Mouse (Mus musculus): Measurements from ENCODE around the gene Mecom.

Gene Mecom

GRCm38 (mm10) chr3:30004888-30005405 lies 542.9 kb downstream of the Mecom start:
- DNase-seq (ENCODE audit: low read depth, low spot score) = no peak
- no peaks in the 10 kb centered on the region for H3K27me3 ChIP-seq (ENCODE audit: control insufficient read depth, insufficient read depth, low read length, poor library complexity, severe bottlenecking)

GRCm38 (mm10) chr3:30000260-30000659 lies 547.5 kb downstream of the Mecom start:
- no peak for DNase-seq (ENCODE audit: low read depth, low spot score)
- Histone ChIP-seq H3K36me3 (ENCODE audit: control insufficient read depth, insufficient read depth, low read length, poor library complexity, severe bottlenecking) (no peaks in the 10 kb centered on the region), H3K27me3 (ENCODE audit: control insufficient read depth, insufficient read depth, low read length, poor library complexity, severe bottlenecking) (no peaks in the 10 kb centered on the region)

More at GRCm38 (mm10) chr3:30004888-30005405, 542.9 kb downstream of the Mecom start:
- no peaks in the 10 kb centered on the region for H3K36me3 ChIP-seq (ENCODE audit: control insufficient read depth, insufficient read depth, low read length, poor library complexity, severe bottlenecking)

- Histone ChIP-seq H3K27me3 (ENCODE audit: control insufficient read depth, insufficient read depth, low read length, poor library complexity, severe bottlenecking) (no peaks in the 10 kb centered on the region), H3K36me3 (ENCODE audit: control insufficient read depth, insufficient read depth, low read length, poor library complexity, severe bottlenecking) (no peaks in the 10 kb centered on the region)
- DNase-seq (ENCODE audit: low read depth, low spot score) = no peak
Measured at GRCm38 (mm10) chr3:29999035-29999434, 548.8 kb downstream of the Mecom start.

GRCm38 (mm10) chr3:29997068-29997467 lies 550.7 kb downstream of the Mecom start:
- DNase-seq (ENCODE audit: low read depth, low spot score) = no peak
- Histone ChIP-seq H3K36me3 (ENCODE audit: control insufficient read depth, insufficient read depth, low read length, poor library complexity, severe bottlenecking) (no peaks in the 10 kb centered on the region), H3K27me3 (ENCODE audit: control insufficient read depth, insufficient read depth, low read length, poor library complexity, severe bottlenecking) (no peaks in the 10 kb centered on the region)

GRCm38 (mm10) chr3:29993346-29993745 lies 554.5 kb downstream of the Mecom start:
- DNase-seq (ENCODE audit: low read depth, low spot score) = no peak
- H3K27me3 ChIP-seq (ENCODE audit: control insufficient read depth, insufficient read depth, low read length, poor library complexity, severe bottlenecking) = no peaks in the 10 kb centered on the region
- no peaks in the 10 kb centered on the region for H3K36me3 ChIP-seq (ENCODE audit: control insufficient read depth, insufficient read depth, low read length, poor library complexity, severe bottlenecking)

- DNase-seq (ENCODE audit: low read depth, low spot score) = no peak
- Histone ChIP-seq H3K36me3 (ENCODE audit: control insufficient read depth, insufficient read depth, low read length, poor library complexity, severe bottlenecking) (no peaks in the 10 kb centered on the region), H3K27me3 (ENCODE audit: control insufficient read depth, insufficient read depth, low read length, poor library complexity, severe bottlenecking) (no peaks in the 10 kb centered on the region)
Measured at GRCm38 (mm10) chr3:29991523-29991922, 556.3 kb downstream of the Mecom start.

- Histone ChIP-seq H3K36me3 (ENCODE audit: control insufficient read depth, insufficient read depth, low read length, poor library complexity, severe bottlenecking) (no peaks in the 10 kb centered on the region), H3K27me3 (ENCODE audit: control insufficient read depth, insufficient read depth, low read length, poor library complexity, severe bottlenecking) (no peaks in the 10 kb centered on the region)
- no peak for DNase-seq (ENCODE audit: low read depth, low spot score)
Measured at GRCm38 (mm10) chr3:29984431-29984830, 563.4 kb downstream of the Mecom start.

- no peak for DNase-seq (ENCODE audit: low read depth, low spot score)
- H3K36me3 ChIP-seq (ENCODE audit: control insufficient read depth, insufficient read depth, low read length, poor library complexity, severe bottlenecking) = no peaks in the 10 kb centered on the region
- H3K27me3 ChIP-seq (ENCODE audit: control insufficient read depth, insufficient read depth, low read length, poor library complexity, severe bottlenecking) = no peaks in the 10 kb centered on the region
Measured at GRCm38 (mm10) chr3:29981259-29981910, 566.4 kb downstream of the Mecom start.

- Histone ChIP-seq H3K27me3 (ENCODE audit: control insufficient read depth, insufficient read depth, low read length, poor library complexity, severe bottlenecking) (no peaks in the 10 kb centered on the region), H3K36me3 (ENCODE audit: control insufficient read depth, insufficient read depth, low read length, poor library complexity, severe bottlenecking) (no peaks in the 10 kb centered on the region)
- no peak for DNase-seq (ENCODE audit: low read depth, low spot score)
Measured at GRCm38 (mm10) chr3:29980531-29980930, 567.3 kb downstream of the Mecom start.

GRCm38 (mm10) chr3:29976580-29976979 lies 571.2 kb downstream of the Mecom start:
- no peak for DNase-seq (ENCODE audit: low read depth, low spot score)
- Histone ChIP-seq H3K36me3 (ENCODE audit: control insufficient read depth, insufficient read depth, low read length, poor library complexity, severe bottlenecking) (no peaks in the 10 kb centered on the region), H3K27me3 (ENCODE audit: control insufficient read depth, insufficient read depth, low read length, poor library complexity, severe bottlenecking) (no peaks in the 10 kb centered on the region)

GRCm38 (mm10) chr3:29968433-29968949 lies 579.3 kb downstream of the Mecom start:
- Histone ChIP-seq H3K27me3 (ENCODE audit: control insufficient read depth, insufficient read depth, low read length, poor library complexity, severe bottlenecking) (no peaks in the 10 kb centered on the region), H3K36me3 (ENCODE audit: control insufficient read depth, insufficient read depth, low read length, poor library complexity, severe bottlenecking) (no peaks in the 10 kb centered on the region)
- no peak for DNase-seq (ENCODE audit: low read depth, low spot score)

GRCm38 (mm10) chr3:29963953-29964352 lies 583.9 kb downstream of the Mecom start:
- Histone ChIP-seq H3K27me3 (ENCODE audit: control insufficient read depth, insufficient read depth, low read length, poor library complexity, severe bottlenecking) (no peaks in the 10 kb centered on the region), H3K36me3 (ENCODE audit: control insufficient read depth, insufficient read depth, low read length, poor library complexity, severe bottlenecking) (no peaks in the 10 kb centered on the region)
- DNase-seq (ENCODE audit: low read depth, low spot score) = no peak

GRCm38 (mm10) chr3:29963447-29963846 lies 584.4 kb downstream of the Mecom start:
- DNase-seq (ENCODE audit: low read depth, low spot score) = no peak
- H3K36me3 ChIP-seq (ENCODE audit: control insufficient read depth, insufficient read depth, low read length, poor library complexity, severe bottlenecking) = no peaks in the 10 kb centered on the region
- H3K27me3 ChIP-seq (ENCODE audit: control insufficient read depth, insufficient read depth, low read length, poor library complexity, severe bottlenecking) = no peaks in the 10 kb centered on the region

GRCm38 (mm10) chr3:29959051-29959450 lies 588.8 kb downstream of the Mecom start:
- Histone ChIP-seq H3K27me3 (ENCODE audit: control insufficient read depth, insufficient read depth, low read length, poor library complexity, severe bottlenecking) (no peaks in the 10 kb centered on the region), H3K36me3 (ENCODE audit: control insufficient read depth, insufficient read depth, low read length, poor library complexity, severe bottlenecking) (no peaks in the 10 kb centered on the region)
- no peak for DNase-seq (ENCODE audit: low read depth, low spot score)

- no peak for DNase-seq (ENCODE audit: low read depth, low spot score)
- no peaks in the 10 kb centered on the region for H3K36me3 ChIP-seq (ENCODE audit: control insufficient read depth, insufficient read depth, low read length, poor library complexity, severe bottlenecking)
- no peaks in the 10 kb centered on the region for H3K27me3 ChIP-seq (ENCODE audit: control insufficient read depth, insufficient read depth, low read length, poor library complexity, severe bottlenecking)
Measured at GRCm38 (mm10) chr3:29957365-29958236, 590.2 kb downstream of the Mecom start.
